17 mouse cellular contexts compared by ENCODE assay signal in the genomic region with DNA sequence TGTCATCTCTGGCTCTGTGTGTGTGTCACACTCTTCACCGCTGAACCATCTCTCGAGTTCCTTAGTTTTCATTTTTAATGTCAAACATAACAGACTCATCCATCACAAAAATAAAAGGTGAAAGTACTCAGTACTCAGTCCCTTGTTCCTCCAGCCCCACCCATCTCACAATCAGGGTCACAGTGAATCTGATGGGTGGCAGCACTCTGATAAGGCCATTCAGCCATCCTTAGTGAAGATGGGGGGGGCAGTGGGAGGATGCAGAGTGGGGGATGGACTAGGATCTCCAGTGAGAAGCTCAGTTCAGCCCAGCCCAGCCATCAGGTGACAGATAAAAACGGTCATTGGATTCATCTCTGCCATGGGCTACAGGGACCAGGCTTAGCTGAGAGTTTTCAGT. TPM values are rescaled to one million over a fixed set of nuclear protein-coding genes. Genes with fewer than 3 reads are reported as not detected.
"Had no signal": no experiment of that assay in that cellular context is flagged by ENCODE, and none has a peak within 500 bp of the region (broad histone marks: within the 10 kb centered on the region; RNA-seq: fewer than 3 reads in every experiment).

A gene (plus strand): TSS at position 301 of the 400 bp plus-strand sequence.

- H3K9ac ChIP-seq: liver, embryonic 13.5 days had no signal

- ATAC-seq: inflammation-experienced regulatory T-cells, adult 6 months had no signal

- H3K27me3 ChIP-seq: liver, embryonic 13.5 days had no signal

- H3K4me2 ChIP-seq: liver, embryonic 13.5 days; midbrain, embryonic 11.5 days had no signal

- DNase-seq: kidney, adult 18-20 months; kidney, adult 9 months; kidney, postnatal 14 days; kidney, postnatal 4 days; layer of hippocampus, adult 9-11 months; liver; liver, embryonic 13.5 days; lung, adult 2 months; lung, postnatal 14 days; lung, postnatal 4 days; midbrain, embryonic 14.5 days; thymus, adult 2 months; thymus, postnatal 25 days had no signal

- H3K4me3 ChIP-seq: layer of hippocampus, adult 2 months; liver, embryonic 13.5 days had no signal

- H3K27ac ChIP-seq: layer of hippocampus, adult 2 months; liver, embryonic 13.5 days; stomach, postnatal 0 days had no signal

- H3K9me3 ChIP-seq: liver, embryonic 13.5 days had no signal

- H3K36me3 ChIP-seq: liver, embryonic 13.5 days had no signal

RNA-seq across cellular contexts. Expression of the gene that starts here (rescaled TPM):
- polyA plus RNA-seq: inflammation-experienced regulatory T-cells, adult 6 months; midbrain, embryonic 11.5 days had no signal
